Mouse (Mus musculus): ENCODE data around the gene Llgl2.

Gene Llgl2

DNA sequence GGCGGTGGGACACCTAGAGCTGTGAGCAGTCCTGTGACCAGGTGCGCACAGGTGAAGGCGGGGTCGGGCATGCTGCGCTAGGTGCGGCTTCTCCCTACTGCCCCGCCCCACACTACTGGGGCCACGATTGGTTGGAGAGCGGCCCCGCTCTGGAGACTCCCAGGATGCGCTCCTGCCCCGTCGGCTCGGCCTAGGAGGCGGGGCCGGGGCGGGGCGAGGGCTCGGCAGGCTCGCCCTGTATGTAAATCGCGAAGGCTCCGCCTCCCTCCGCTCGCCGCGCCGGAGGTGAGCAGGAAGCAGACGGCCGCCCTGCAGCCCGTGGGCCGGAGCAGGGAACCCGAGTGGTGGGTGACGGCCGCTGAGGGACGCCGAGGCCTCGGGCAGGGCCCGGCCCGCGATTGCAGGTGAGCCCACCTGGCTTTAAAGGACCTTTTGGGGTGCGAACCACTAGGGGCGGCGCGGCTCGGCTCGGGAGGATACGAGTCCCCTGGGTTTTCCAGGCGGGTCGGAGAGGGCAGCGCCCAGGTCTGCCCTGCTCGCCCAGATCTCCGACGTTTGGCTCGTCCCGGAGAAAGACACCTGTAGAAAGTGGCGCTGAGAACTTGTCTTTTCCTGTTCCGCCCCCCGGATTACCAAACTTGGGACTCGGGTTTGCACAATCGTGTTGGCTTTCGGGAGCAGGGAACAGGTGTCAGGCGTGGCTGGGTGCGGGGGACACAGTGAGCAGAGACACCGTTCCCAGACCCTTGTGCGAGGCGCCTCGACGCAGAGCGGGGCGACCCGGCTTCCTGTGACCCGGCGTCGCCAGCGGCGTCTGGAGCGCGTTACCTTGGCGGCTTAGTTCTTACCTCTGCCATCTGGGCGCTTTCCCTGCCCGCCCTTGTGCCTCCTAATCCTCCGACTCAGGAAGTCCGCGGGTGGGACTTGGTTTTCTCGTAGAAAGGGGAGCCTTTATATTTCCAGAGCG lies at the start of gene Llgl2:
Gene Llgl2, plus strand, starts transcription at position 276 of the 967 bp plus-strand sequence.
- peak; percentile 93 for DNase-seq (ENCODE audit: low spot score)

- no peak for DNase-seq (ENCODE audit: low spot score)
Observed at GRCm38 (mm10) chr11:115774653-115775052, 49.2 kb upstream of the Llgl2 start.

DNA sequence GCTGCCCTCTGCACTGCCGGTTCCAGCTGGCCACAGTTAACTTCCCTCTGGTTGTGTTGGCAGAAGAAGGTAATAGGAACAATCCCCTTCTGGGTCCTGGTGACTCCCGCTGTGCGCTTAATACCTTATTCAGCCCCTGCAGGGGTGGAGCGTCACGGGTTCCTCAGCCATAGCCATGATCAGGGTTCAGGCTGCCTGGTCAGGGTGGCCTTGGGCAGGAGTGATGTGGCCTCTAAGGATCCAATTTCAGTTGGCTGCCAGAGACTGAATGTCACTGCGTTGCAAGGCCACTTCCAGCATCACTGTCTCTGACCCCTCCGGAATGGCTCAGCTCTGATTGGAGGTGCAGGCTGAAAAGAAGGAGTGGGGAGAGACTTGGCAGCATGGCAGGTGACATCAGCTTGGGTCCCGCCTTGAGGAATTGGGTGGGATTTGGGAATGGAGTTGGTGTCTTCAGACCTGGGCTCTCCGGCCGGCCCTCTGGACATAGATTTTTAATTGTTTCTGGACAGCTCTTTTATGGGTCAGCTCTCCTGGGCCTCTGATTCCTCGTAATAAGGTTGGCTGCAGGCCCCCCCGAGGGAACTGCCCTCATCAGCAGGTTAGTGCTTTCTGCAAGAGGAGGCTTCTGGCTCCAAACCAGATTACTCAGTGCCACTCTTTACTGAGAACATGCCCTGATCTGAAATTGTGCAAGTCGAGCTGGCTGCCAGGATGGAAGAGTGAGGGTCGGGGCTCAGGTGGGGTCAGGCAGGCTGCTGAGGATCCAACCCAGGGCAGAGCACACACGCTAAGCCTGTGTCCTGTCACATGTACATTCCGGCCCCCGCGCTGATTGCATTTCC lies 47.8 kb upstream of the Llgl2 start:
- DNase-seq (ENCODE audit: low spot score), result no peak

GRCm38 (mm10) chr11:115776954-115777353 lies 46.9 kb upstream of the Llgl2 start:
- no peak for DNase-seq (ENCODE audit: low spot score)

DNA sequence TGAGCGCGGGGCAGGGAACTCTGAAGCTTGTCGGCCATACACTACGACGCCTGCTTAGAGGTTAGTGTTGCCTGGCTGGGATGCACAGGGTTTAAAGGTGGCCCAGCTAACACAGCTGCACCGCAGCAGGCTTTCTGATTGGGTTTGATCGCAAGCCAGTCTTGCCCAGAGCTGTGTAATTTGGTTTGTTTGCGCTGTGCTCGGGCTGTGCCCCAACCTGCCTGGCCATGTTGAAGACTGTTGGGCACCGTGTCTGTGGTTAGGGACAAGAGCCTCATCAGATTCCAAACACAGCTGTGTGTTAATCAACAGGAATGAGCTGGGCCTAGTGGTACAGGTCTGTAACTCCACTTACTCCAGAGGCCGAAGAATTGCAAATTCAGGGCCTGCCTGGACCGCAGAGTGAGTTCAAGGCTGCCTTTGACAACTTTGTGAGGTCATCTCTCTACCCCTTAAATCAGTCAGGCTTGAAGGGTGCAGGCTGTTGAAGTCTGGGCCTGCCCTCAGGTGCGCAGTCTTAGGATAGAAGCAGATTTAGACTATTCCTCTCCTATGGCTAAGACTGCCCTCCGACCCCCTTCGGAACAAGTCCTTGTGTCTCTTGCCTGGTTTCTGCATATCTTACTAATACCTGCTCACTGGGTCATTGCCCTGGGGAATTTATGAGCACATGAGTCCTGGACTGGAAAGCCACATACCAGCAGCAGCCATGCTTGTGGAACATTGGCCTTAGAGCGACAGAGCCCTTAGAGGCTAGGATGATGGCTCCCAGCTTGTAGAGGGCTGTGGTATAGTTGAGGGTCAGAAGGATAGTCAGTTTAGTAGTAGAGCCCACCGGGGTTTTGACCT lies 46.1 kb upstream of the Llgl2 start:
- no peak for DNase-seq (ENCODE audit: low spot score)

DNA sequence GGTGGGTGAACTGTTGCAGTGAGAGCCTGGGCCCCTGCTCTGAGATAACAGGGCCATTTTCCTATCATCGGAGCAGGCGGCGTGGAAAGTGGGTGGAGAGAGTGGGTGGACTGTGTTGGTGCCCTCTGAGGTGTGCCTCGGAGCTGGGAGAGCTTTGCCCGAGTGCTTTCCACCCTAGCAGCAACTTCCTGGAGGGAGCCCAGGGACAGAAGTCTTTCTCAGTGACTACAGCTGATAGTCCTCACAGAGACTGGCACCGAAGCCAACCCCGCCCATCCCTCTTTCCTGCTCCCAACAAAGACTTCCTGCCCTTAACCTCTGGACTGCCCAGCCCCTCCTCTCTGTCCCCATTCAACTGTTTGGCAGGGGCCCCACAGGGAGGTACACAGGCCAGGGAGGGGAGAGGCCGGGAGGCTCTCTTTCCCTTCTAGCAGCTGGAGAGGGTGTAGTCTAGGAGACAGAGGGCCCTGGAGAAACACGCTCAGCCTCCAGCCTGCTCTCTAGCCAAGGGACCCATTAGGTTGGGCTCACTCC lies 44.7 kb upstream of the Llgl2 start:
- peak; percentile 67 for DNase-seq (ENCODE audit: low spot score)

DNA sequence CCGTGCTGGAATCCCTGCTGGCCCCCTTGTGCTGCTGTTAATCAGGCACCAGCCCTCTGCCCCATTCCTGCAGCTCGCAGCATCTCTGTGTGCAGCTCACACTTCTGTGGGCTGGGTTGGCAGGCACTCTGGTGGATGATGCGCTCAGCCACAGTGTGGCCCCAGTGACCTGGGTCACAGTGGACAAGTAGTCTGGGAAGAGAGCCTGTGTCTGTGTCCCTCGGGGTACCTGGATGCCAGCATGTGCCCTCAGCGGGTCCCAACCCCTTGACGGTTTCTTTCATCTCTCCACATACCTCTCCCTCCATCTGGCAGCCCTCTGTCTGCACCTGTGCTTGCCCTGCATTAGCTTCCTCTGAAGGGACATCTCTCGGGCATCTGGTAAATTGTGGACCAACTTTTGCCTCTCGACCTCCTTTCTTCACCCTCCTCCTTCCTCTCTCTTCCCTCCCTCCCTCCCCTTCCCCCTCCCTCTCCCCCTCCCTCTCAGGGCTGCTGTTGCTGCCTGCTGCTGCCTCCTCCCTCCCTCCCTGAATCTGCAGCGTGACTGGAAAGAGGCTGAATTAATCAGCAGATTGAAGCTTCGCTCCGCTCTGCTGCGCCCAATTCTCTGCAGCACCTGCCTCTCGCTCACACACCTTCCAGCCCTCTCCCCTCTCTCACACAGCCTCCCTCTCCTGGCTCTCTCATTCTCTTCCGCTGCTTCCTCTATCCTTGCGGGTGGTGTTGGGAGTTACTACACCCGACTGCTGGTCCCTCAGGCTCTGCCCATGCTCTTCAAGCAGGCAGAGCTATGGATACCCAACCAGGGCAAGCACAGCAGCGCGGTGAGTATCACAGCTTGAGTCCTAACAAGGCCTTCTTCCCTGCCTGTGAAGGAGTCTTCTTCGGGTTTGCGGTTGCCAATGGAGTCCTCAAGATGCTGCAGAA lies 43.4 kb upstream of the Llgl2 start:
- no peak for DNase-seq (ENCODE audit: low spot score)

DNA sequence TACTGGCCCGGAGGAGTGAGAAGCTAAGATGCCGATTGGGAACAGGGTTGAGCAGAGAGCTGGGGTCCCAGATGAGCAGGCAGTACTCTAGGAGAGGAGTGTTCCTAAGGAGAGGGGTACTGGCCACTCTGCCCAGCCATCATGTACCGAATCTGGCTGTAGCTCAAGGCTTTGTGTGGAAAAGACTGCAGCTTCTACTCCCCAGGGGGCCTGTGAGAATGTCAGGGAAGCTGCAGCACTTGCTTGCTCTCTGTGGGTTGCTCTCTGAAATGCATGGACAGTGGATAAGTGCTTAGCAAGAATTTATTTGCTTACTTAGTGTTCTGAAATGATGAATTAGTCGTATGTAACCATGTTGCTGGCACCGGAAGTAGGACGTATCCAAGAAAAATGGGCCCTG lies 37.4 kb upstream of the Llgl2 start:
- DNase-seq (ENCODE audit: low spot score), result no peak

DNA sequence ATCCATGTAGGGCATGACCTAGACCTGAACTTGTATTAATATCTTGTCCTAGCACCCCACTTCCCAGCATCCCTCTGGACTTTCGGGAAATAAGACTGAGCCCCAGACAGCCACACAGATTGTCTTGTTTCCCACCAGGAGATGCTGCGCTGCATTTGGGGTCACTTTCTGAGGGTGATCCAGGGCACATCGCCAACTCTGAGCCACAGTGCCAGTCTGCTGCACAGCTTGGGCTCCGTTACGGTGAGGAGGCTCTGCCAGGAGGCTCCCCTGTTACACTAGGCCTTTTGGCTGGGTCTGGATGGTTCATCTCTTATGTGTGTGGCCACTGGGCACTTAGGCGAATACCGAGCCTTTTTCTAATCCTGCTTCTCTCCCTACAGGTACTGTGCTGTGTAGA lies 34.1 kb upstream of the Llgl2 start:
- DNase-seq (ENCODE audit: low spot score), result no peak

- DNase-seq (ENCODE audit: low spot score), result no peak
Observed at GRCm38 (mm10) chr11:115791919-115792318, 31.9 kb upstream of the Llgl2 start.

DNA sequence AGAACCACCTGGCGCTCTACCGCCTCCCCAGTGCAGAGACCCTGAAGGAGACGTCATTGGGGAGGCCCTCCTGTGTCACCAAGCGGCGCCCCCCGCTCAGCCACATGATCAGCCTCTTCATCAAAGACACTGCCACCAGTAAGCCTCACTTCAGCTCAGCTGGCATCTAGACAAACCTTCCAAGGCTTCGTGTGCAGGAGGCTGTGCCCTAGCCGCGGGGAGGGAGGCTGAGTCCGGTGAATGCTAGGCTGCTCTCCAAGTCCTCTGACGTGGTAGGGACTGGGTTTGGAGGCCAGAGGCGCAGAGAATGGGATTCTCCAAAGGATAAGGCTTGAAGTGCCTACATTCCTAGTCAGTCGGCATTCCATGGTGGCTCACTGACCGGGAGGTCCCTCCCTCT lies 31.5 kb upstream of the Llgl2 start:
- no peak for DNase-seq (ENCODE audit: low spot score)

DNA sequence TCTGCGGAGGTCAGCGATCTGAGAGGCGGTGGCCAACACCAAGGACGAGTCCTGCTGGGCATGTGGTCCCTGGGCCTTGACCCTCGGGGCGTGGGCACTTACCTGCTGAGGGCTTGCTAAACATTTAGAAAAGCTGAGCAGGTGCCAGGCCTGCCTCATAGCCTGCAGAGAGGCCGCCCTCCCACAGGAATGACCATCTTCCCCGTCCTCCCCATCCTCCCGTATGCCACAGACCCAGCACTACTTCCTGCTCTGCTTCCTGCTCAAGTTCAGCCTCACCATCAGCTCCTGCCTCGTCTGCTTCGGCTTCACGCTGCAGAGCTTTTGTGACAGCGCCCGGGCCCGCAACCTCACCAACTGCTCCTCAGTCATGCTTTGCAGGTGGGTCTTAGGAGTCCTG lies 27.0 kb upstream of the Llgl2 start:
- no peak for DNase-seq (ENCODE audit: low spot score)

DNA sequence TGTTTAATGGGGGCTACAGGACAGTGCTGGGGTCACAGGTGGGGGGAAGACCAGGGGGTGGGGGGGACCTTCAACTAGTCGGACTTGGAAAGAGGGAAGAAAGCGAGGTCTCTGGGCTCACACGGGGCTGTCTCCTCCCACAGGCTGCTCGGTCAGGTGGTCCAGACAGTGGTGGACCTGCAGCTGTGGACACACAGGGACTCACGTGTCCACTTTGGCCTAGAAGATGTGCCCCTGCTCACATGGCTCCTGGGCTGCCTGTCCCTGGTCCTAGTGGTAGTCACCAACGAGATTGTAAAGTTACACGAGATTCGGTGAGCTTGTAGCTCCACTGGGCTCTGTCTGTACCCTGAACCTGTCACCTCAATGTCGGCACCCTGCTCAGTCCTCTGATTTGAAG lies 26.2 kb upstream of the Llgl2 start:
- DNase-seq (ENCODE audit: low spot score), result no peak

- DNase-seq (ENCODE audit: low spot score), result no peak
Observed at GRCm38 (mm10) chr11:115800981-115801380, 22.9 kb upstream of the Llgl2 start.

DNA sequence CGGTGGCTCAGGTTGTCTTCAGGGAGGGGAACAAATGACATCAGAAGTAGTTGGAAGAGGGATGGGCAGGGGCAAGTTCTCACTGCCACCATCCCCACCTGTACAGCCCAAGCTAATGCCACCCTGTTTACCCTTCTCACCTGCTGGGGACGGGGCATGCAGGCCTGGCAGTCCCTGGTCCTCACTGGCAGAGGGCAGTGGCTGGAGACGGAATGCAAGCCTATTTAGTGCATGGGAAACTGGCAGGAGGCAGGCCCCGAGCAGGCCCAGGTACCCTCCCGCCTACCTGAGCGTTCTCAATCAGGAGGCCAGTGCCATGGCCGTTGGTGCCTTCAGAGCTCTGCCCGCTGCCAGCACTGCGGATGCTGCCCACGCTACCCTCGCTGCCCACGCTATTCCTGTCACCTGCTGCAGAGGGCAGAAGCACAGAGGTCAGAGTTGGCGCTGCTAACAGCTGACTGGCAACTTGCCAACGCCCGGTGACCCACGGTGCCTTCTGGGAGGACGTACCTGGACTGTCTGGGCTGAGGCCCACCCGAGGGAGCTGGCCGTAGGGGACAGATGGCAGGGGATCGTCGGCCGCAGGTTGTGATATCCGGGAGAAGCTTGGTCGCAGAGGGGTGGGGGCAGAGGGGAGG lies 20.7 kb upstream of the Llgl2 start:
- no peak for DNase-seq (ENCODE audit: low spot score)

DNA sequence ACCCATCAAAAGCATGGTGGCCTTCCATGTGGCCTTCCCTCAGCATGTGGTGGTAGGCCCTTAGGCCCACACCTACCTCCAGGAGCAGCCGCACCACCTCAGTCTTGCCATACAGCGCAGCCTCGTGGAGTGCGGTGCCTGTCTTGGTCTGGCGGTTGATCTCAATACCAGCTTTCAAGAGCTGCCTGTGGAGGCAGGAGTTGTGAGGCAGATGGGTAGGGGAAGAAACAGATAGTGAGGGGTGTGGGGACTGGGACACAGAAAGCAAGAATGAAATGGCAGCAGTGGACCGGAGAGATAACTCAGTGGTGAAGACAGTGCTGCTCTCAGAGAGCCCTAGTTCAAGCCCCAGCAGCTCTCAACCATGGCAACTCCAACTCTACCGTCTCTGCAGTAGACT lies 18.8 kb upstream of the Llgl2 start:
- DNase-seq (ENCODE audit: low spot score), result no peak

GRCm38 (mm10) chr11:115806154-115806553 lies 17.7 kb upstream of the Llgl2 start:
- no peak for DNase-seq (ENCODE audit: low spot score)

- DNase-seq (ENCODE audit: low spot score), result no peak
Observed at GRCm38 (mm10) chr11:115807306-115807705, 16.5 kb upstream of the Llgl2 start.

GRCm38 (mm10) chr11:115807971-115808370 lies 15.9 kb upstream of the Llgl2 start:
- DNase-seq (ENCODE audit: low spot score), result no peak

DNA sequence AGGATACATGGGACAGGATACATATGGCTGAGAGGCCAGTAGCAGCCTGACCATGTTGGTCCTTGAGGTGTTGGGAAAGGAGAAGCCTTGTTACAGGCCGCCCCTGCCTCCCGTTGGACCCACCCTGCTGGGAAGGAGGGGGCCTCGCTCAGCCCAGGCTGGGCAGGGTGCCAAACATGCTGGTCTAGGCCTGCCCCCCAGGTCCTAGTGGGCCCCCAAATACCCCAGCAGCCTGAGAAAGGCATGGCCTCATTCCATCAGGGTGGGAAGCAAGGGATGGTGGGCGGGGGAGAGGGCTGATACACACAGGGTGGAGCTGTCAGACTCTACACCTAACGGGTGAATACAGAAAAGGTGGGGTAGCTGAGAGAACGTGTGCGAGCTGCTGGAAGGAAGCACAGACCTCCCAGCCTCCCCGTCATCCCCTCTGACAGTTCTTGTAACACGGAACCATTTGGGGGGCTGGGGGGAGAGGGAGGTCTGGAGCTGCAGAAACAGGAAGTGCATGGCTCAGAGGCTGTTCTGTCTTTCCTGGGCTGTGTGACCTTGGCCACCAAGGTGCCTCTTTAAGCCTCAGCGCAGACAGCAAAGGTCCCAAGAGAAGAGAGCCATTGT lies 15.0 kb upstream of the Llgl2 start:
- no peak for DNase-seq (ENCODE audit: low spot score)
